11 mouse cellular contexts compared by ENCODE assay signal in genomic region chr10:111670666-111671065, GRCm38 (mm10).
DNase-seq lines count a peak whose midpoint lies in the region; ATAC-seq and TF ChIP-seq lines count a peak whose summit lies in the region.
"Had no signal": no experiment of that assay in that cellular context is flagged by ENCODE, and none has a peak within 500 bp of the region (broad histone marks: within the 10 kb centered on the region; RNA-seq: fewer than 3 reads in every experiment).

No protein-coding gene starts in this region.

- no peak overlapping the region for H3K4me2 ChIP-seq in midbrain, embryonic 15.5 days
- H3K4me2 ChIP-seq in heart, embryonic 14.5 days (ENCODE audit: low read length): no peak overlapping the region
- no peak overlapping the region for H3K4me2 ChIP-seq in stomach, embryonic 14.5 days (replicated peaks; ENCODE audit: low read depth, low read length)

- no peak overlapping the region; the same call in 1 of the 2 replicates for H3K27ac ChIP-seq in heart, adult 2 months
- peak overlapping the region; percentile 57; the same call in 1 of the 2 replicates for H3K27ac ChIP-seq in midbrain, embryonic 10.5 days (replicated peaks)
- H3K27ac ChIP-seq in midbrain, embryonic 15.5 days: no peak overlapping the region
- peak overlapping the region; percentile 10 to 33; a peak in 1 of 4 replicates for H3K27ac ChIP-seq in heart, embryonic 14.5 days (replicated peaks in 1 of 2; ENCODE audit: control insufficient read depth in 1 of 2, insufficient read depth in 1 of 2, low read depth in 2 of 2, low read length in 2 of 2)
- H3K27ac ChIP-seq in stomach, embryonic 14.5 days (ENCODE audit: low read length): peak overlapping the region; percentile 49; the same call in 1 of the 2 replicates

- DNase-seq in heart, adult 2 months: peak; percentile 10 to 35
- no peak for DNase-seq in heart, adult 9 months (ENCODE audit: low spot score in 2 of 2)
- no peak for DNase-seq in midbrain, embryonic 10.5 days (ENCODE audit: low spot score)
- DNase-seq in kidney, adult 9 months: no peak
- DNase-seq: cerebellum, postnatal 36 days; kidney, postnatal 14 days; retina, postnatal 1 day had no signal

- no peaks in the 10 kb centered on the region for H3K36me3 ChIP-seq in heart, adult 2 months (ENCODE audit: control insufficient read depth, insufficient read depth, low read length)
- no peaks in the 10 kb centered on the region for H3K36me3 ChIP-seq in midbrain, embryonic 10.5 days
- H3K36me3 ChIP-seq in midbrain, embryonic 15.5 days (replicated peaks): no peaks in the 10 kb centered on the region
- no peaks in the 10 kb centered on the region for H3K36me3 ChIP-seq in heart, embryonic 14.5 days (ENCODE audit: control insufficient read depth, insufficient read depth, low read length)
- H3K36me3 ChIP-seq in stomach, embryonic 14.5 days (ENCODE audit: control insufficient read depth, insufficient read depth, low read length): no peaks in the 10 kb centered on the region

- WGBS in heart, adult 2 months: 63% methylated on average over 14 of the region's 14 CpGs
- WGBS in midbrain, embryonic 10.5 days: 94% methylated on average over 14 of the region's 14 CpGs
- WGBS in midbrain, embryonic 15.5 days: 93% methylated on average over 14 of the region's 14 CpGs
- 75% methylated on average over 14 of the region's 14 CpGs for WGBS in heart, embryonic 14.5 days
- 69% methylated on average over 14 of the region's 14 CpGs for WGBS in stomach, embryonic 14.5 days

- no peaks in the 10 kb centered on the region for H3K4me1 ChIP-seq in heart, adult 2 months (ENCODE audit: control insufficient read depth, insufficient read depth, low read length)
- peaks cover 31% of the 10 kb centered on the region for H3K4me1 ChIP-seq in midbrain, embryonic 10.5 days
- H3K4me1 ChIP-seq in midbrain, embryonic 15.5 days: no peaks in the 10 kb centered on the region
- peaks cover 10 to 18% of the 10 kb centered on the region in 2 experiments; a peak in 3 of 4 replicates for H3K4me1 ChIP-seq in heart, embryonic 14.5 days (ENCODE audit: control insufficient read depth in 2 of 2, insufficient read depth in 2 of 2, low read length in 2 of 2)
- peaks cover 43% of the 10 kb centered on the region for H3K4me1 ChIP-seq in stomach, embryonic 14.5 days (ENCODE audit: control insufficient read depth, insufficient read depth, low read length)

- intact Hi-C loops in heart, adult 2 months (cut with DNase I): no loop called here

- no peak for ATAC-seq in midbrain, embryonic 15.5 days (replicated peaks)
- 0 out of 2 replicates have a peak, but pooled peaks have one; percentile 41 for ATAC-seq in heart, embryonic 14.5 days (ENCODE audit: insufficient number of reproducible peaks, insufficient read depth, low FRiP score, low read depth)
- ATAC-seq in stomach, embryonic 14.5 days (ENCODE audit: insufficient number of reproducible peaks, insufficient read depth, low FRiP score, low read depth): peak; percentile 42; the same call in 1 of the 2 replicates
- ATAC-seq in megakaryocyte-erythroid progenitor cell, adult 5-6 weeks (replicated peaks; ENCODE audit: low FRiP score, low TSS enrichment, poor library complexity, severe bottlenecking): no peak

- H3K79me2 ChIP-seq in heart, adult 2 months (replicated peaks; ENCODE audit: control insufficient read depth, insufficient read depth, low read length): no peaks in the 10 kb centered on the region

- no peak for TF ChIP-seq EP300 in heart, adult 2 months (IDR thresholded peaks at IDR 0.05; ENCODE audit: insufficient read depth, low read depth, low read length)

- no peak overlapping the region for H3K4me3 ChIP-seq in heart, adult 2 months
- no peak overlapping the region for H3K4me3 ChIP-seq in midbrain, embryonic 10.5 days
- no peak overlapping the region for H3K4me3 ChIP-seq in midbrain, embryonic 15.5 days
- no peak overlapping the region for H3K4me3 ChIP-seq in heart, embryonic 14.5 days (ENCODE audit: control insufficient read depth in 1 of 2, insufficient read depth in 1 of 2, low read depth in 1 of 2, low read length in 2 of 2)
- H3K4me3 ChIP-seq in stomach, embryonic 14.5 days (ENCODE audit: low read depth, low read length): no peak overlapping the region

- no peak for TF ChIP-seq POLR2A in heart, adult 2 months (IDR thresholded peaks at IDR 0.05; ENCODE audit: insufficient read depth, low read depth, low read length)

- H3K27me3 ChIP-seq in heart, adult 2 months (ENCODE audit: control insufficient read depth, insufficient read depth, low read length): no peaks in the 10 kb centered on the region
- peaks cover 31% of the 10 kb centered on the region for H3K27me3 ChIP-seq in midbrain, embryonic 10.5 days (ENCODE audit: low read depth, poor library complexity, severe bottlenecking)
- 0 out of 2 replicates have a peak, but pooled peaks cover 4% of the 10 kb centered on the region for H3K27me3 ChIP-seq in midbrain, embryonic 15.5 days (replicated peaks)
- H3K27me3 ChIP-seq in heart, embryonic 14.5 days (ENCODE audit: control insufficient read depth, insufficient read depth, low read length): no peaks in the 10 kb centered on the region; the same call in 1 of the 2 replicates
- no peaks in the 10 kb centered on the region for H3K27me3 ChIP-seq in stomach, embryonic 14.5 days (ENCODE audit: control insufficient read depth, insufficient read depth, low read length)

- no peak overlapping the region for H3K9ac ChIP-seq in heart, adult 2 months (ENCODE audit: low read depth, low read length)
- no peak overlapping the region for H3K9ac ChIP-seq in midbrain, embryonic 15.5 days
- H3K9ac ChIP-seq in heart, embryonic 14.5 days (ENCODE audit: low read length): no peak overlapping the region
- H3K9ac ChIP-seq in stomach, embryonic 14.5 days (replicated peaks; ENCODE audit: low read depth, low read length): no peak overlapping the region

- no peak for TF ChIP-seq CTCF in heart, adult 2 months (IDR thresholded peaks at IDR 0.05)

- no peaks in the 10 kb centered on the region for H3K9me3 ChIP-seq in midbrain, embryonic 10.5 days (replicated peaks)
- H3K9me3 ChIP-seq in midbrain, embryonic 15.5 days: no peaks in the 10 kb centered on the region
- H3K9me3 ChIP-seq in heart, embryonic 14.5 days (ENCODE audit: control insufficient read depth, low read length): no peaks in the 10 kb centered on the region
- H3K9me3 ChIP-seq in stomach, embryonic 14.5 days (ENCODE audit: control insufficient read depth, low read depth, low read length): no peaks in the 10 kb centered on the region

Comparison
In these comparisons a context has a peak if more than half of its experiments do, and no peak if none do; other contexts are left out.
1. DNase-seq: peak in heart, adult 2 months (2 of 2); none in heart, adult 9 months (0 of 2), midbrain, embryonic 10.5 days (single experiment) and kidney, adult 9 months (single experiment).
2. H3K27ac ChIP-seq: peak in midbrain, embryonic 10.5 days (single experiment), heart, embryonic 14.5 days (2 of 2) and stomach, embryonic 14.5 days (single experiment); none in heart, adult 2 months (single experiment) and midbrain, embryonic 15.5 days (single experiment).
3. ATAC-seq: peak in heart, embryonic 14.5 days (single experiment) and stomach, embryonic 14.5 days (single experiment); none in midbrain, embryonic 15.5 days (single experiment) and megakaryocyte-erythroid progenitor cell, adult 5-6 weeks (single experiment).